Mouse (Mus musculus) neural tube, embryonic 11.5 days (tissue): ENCODE results near the gene Gpr35. TPM values are rescaled to one million over a fixed set of nuclear protein-coding genes. Genes with fewer than 3 reads are reported as not detected.

Experiments
- ATAC-seq: fragments of 200-750 bp; cut with Nextera tagmentation; 2 replicates; pipeline ENCODE4 v1.8.0; 2017; ENCODE audit warnings: moderate number of reproducible peaks, mild to moderate bottlenecking, moderate TSS enrichment, moderate library complexity; ENCODE audit not compliant: insufficient read depth, low FRiP score, low TSS enrichment
- DNase-seq: peaks from one replicate; pipeline ENCODE4 v3.0.0-alpha.2; 2015; ENCODE audit warnings: low spot score
- H3K27ac ChIP-seq: fragments of 300-500 bp; sonication (generic); 2 replicates; pipeline ENCODE4 v1.5.1; 2014; ENCODE audit warnings: low read depth, mild to moderate bottlenecking, low read length
- H3K27me3 ChIP-seq: fragments of 300-500 bp; sonication (generic); 2 replicates; pipeline ENCODE4 v1.6.1; 2014; ENCODE audit warnings: mild to moderate bottlenecking, low read length, mixed read lengths; ENCODE audit not compliant: control insufficient read depth, insufficient read depth
- H3K36me3 ChIP-seq: fragments of 300-500 bp; sonication (generic); 2 replicates; pipeline ENCODE4 v1.6.1; 2014; ENCODE audit warnings: mild to moderate bottlenecking, low read length, moderate library complexity, mixed read lengths; ENCODE audit not compliant: control insufficient read depth, insufficient read depth
- H3K4me1 ChIP-seq: fragments of 300-500 bp; sonication (generic); 2 replicates; pipeline ENCODE4 v1.6.1; 2014; ENCODE audit warnings: low read length, mixed read lengths; ENCODE audit not compliant: control insufficient read depth, insufficient read depth
- H3K4me2 ChIP-seq: fragments of 300-500 bp; sonication (generic); 2 replicates; pipeline ENCODE4 v1.6.1; 2014; ENCODE audit warnings: low read depth, mild to moderate bottlenecking, moderate library complexity
- H3K4me3 ChIP-seq: fragments of 300-500 bp; sonication (generic); 2 replicates; pipeline ENCODE4 v1.5.1; 2014; ENCODE audit warnings: low read depth, low read length
- H3K9ac ChIP-seq: fragments of 300-500 bp; sonication (generic); 2 replicates; pipeline ENCODE4 v1.6.1; 2014; ENCODE audit warnings: mild to moderate bottlenecking, low read length
- H3K9me3 ChIP-seq: fragments of 300-500 bp; sonication (generic); 2 replicates; pipeline ENCODE4 v1.6.1; 2016; ENCODE audit warnings: low read length; ENCODE audit not compliant: control insufficient read depth
- WGBS: fragments of 180-500 bp; shearing (Covaris S2); extraction: QIAGEN DNeasy Blood & Tissue Kit; methylation state at CpG from one replicate; pipeline ENCODE4 v1.1.7; 2014; 5-methylcytosine and 5-hydroxymethylcytosine counted together
- polyA plus RNA-seq: library from polyadenylated mRNA; unstranded; fragments of >200 nt; fragmentation: Nextera tagmentation; extraction: Ambion mirVana; gene quantifications from 2 replicates; pipeline ENCODE4 v1.2.1, GENCODE M21; 2014

The Gpr35 gene
- polyA plus RNA-seq, 1 experiment from 2014 or later, result 0.13 TPM

DNA sequence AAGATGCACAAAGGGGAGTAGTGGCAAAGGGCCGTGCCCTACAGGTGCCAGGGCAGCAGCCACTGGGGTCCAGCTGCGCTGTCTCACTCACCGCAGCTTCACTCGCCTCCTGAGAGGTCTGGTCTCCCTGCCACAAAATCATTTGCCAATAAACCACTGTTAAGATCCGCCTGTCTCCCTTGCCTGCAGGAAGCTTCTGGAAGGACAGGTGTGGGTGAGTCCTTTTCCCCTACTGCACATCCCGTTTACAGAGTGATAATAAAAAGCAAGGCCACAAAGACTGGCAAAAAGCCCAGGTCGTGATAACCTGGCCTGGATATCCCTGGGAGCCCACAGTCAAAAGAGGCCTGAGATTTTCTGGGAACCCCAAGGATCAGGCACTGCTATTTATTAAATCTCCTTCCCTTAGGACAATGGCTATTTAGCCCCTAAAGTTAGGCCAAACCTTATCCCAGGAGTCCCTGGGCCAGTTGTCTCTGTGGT lies 61.5 kb downstream of the Gpr35 start:
- no peak for DNase-seq
- Histone ChIP-seq H3K4me3 (no peak overlapping the region), H3K36me3 (no peaks in the 10 kb centered on the region), H3K9ac (no peak overlapping the region), H3K27ac (no peak overlapping the region), H3K27me3 (no peaks in the 10 kb centered on the region), H3K9me3 (no peaks in the 10 kb centered on the region), H3K4me1 (no peaks in the 10 kb centered on the region), H3K4me2 (no peak overlapping the region)
- WGBS, result 82% methylated on average over 7 of the region's 7 CpGs
- no peak for ATAC-seq

DNA sequence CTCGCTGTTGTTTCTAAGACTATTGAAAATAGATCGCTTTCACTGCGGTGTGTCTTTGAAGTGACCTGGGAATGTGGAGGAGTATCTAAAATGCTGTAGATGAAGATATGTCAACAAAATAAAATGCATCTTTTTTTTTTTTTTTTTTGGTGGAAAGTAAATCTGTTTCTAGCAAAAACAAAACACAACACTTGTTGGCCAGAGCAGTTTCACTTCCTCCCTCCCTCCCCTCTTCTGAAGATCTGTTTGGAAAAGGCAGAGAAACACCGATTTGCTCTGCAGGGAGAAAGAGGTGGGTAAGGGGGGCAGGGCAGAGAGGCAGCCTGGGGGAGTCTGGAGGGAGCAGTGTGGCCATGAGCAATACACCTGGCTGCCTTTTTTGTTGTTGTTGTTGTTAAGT lies 62.7 kb downstream of the Gpr35 start:
- Histone ChIP-seq H3K27me3 (no peaks in the 10 kb centered on the region), H3K36me3 (no peaks in the 10 kb centered on the region), H3K27ac (no peak overlapping the region), H3K4me1 (no peaks in the 10 kb centered on the region), H3K9me3 (no peaks in the 10 kb centered on the region), H3K4me3 (no peak overlapping the region), H3K4me2 (no peak overlapping the region), H3K9ac (no peak overlapping the region)
- ATAC-seq (no peak), DNase-seq (no peak)
- 82% methylated on average over 4 of the region's 4 CpGs for WGBS

DNA sequence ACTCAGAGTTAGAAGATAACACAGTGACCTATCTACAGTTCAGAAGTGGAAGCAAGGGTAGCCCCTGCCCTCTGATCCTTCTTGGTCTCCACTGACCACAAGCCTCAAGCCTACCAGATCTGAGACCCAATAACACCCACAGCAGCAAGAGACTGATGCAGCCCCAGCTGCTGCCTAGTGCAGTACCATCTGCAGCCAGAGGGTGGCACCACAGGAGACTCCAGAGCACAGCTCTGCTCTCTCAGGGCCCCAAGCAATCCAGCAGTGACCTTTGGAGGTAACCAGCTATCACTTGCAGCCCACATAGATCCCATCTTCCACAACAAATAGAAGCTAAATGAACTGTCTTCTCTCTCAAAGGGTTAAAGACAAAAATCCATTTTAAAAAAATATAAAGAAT lies 63.8 kb downstream of the Gpr35 start:
- H3K9me3 ChIP-seq, result no peaks in the 10 kb centered on the region
- H3K4me3 ChIP-seq, result no peak overlapping the region
- no peaks in the 10 kb centered on the region for H3K27me3 ChIP-seq
- no peaks in the 10 kb centered on the region for H3K4me1 ChIP-seq
- DNase-seq, result peak; percentile 78
- no peaks in the 10 kb centered on the region; the same call in 1 of the 2 replicates for H3K36me3 ChIP-seq
- ATAC-seq, result no peak
- no peak overlapping the region for H3K9ac ChIP-seq
- H3K4me2 ChIP-seq, result no peak overlapping the region
- no peak overlapping the region for H3K27ac ChIP-seq

DNA sequence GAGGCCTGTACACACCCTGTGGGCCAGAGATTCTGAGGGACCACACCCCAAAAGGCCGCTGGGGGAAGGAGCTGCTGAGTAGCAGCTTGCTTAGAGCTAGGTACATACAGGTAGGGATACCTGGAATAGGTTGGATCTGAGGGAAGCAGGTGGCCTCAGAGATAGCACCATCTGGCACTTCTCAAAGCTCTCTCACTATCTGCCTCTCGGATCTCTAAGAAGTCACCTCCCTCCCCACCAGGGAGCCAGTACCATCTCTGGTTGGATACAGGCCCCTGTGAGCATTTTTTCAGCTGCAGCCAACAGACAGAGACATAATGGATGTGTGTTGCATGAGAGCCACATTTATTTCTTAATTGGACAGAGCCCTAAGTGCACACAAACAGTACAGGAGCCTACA lies 64.5 kb downstream of the Gpr35 start:
- no peak overlapping the region for H3K4me2 ChIP-seq
- H3K27ac ChIP-seq, result no peak overlapping the region
- H3K4me1 ChIP-seq, result no peaks in the 10 kb centered on the region
- 55% methylated on average over 2 of the region's 2 CpGs for WGBS
- no peak overlapping the region for H3K4me3 ChIP-seq
- no peaks in the 10 kb centered on the region for H3K9me3 ChIP-seq
- ATAC-seq (no peak), DNase-seq (no peak)
- H3K36me3 ChIP-seq, result no peaks in the 10 kb centered on the region; the same call in 1 of the 2 replicates
- no peaks in the 10 kb centered on the region for H3K27me3 ChIP-seq
- no peak overlapping the region for H3K9ac ChIP-seq

DNA sequence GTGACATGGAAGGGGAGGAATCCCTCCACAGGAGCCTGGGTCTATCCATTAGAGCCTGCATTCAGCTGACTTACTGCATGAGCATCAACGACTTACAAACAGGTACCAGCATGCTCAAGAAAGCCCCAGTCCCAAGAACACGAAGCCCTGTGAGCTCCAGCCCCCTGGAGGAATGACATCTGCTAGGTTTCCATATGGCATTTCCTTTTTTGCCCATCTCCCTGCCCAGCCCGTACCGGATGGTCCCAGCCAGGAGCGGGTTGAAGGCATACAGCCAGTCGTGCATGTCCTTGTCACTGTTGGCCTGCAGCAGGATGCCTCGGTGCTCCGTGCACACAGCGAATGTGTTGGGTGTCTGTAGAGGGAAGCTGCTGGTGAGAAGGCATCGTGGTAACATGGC lies 68.1 kb downstream of the Gpr35 start:
- Histone ChIP-seq H3K27ac (no peak overlapping the region), H3K9me3 (no peaks in the 10 kb centered on the region), H3K4me1 (no peaks in the 10 kb centered on the region), H3K27me3 (no peaks in the 10 kb centered on the region), H3K4me2 (no peak overlapping the region), H3K4me3 (no peak overlapping the region), H3K9ac (no peak overlapping the region), H3K36me3 (no peaks in the 10 kb centered on the region; the same call in 1 of the 2 replicates)
- DNase-seq, result no peak
- ATAC-seq, result no peak
- WGBS, result 89% methylated on average over 10 of the region's 10 CpGs

DNA sequence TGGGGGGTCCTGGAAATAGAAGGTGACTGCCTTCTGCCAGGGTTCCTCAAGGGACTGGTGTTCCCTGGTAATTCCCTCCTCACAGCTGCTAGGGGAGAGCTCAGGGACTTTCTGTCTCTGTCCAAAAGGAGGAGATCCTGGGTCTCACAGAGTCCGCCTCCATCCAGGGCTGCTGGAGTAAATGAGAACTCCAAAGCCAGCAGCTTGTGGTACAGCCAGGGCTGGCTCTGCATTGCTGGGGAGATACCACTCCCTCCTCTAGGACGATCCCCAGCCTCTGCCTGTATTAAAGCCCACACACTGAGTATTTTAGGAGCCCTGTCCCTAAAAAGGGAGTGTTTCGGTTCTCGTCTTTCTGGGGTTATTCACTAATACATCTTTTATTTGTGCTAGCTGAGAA lies 69.9 kb downstream of the Gpr35 start:
- Histone ChIP-seq H3K27ac (no peak overlapping the region), H3K4me2 (no peak overlapping the region), H3K4me3 (no peak overlapping the region), H3K9me3 (no peaks in the 10 kb centered on the region), H3K9ac (no peak overlapping the region), H3K4me1 (no peaks in the 10 kb centered on the region), H3K36me3 (no peaks in the 10 kb centered on the region; the same call in 1 of the 2 replicates), H3K27me3 (no peaks in the 10 kb centered on the region)
- WGBS, result 86% methylated on average over 4 of the region's 4 CpGs
- DNase-seq (no peak), ATAC-seq (no peak)

DNA sequence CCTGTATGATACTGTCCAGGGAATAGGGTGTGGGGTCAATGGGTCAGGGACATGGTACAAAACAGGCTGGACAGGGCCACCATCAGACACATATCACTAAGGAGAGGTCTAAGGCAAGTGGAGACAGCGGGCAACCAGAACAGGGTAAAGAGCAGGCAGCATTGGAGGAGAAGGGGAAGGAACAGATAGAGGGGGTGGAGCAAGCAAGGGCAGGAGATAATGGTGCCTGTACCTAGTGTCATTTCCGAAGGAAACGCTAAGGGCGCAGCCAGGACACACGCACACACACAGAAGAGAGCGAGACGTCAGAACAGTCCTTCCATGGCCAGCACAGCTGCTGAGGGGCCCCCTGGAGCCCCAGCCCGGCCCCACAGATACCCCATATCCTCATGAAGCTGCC lies 75.9 kb downstream of the Gpr35 start:
- no peaks in the 10 kb centered on the region for H3K4me1 ChIP-seq
- no peaks in the 10 kb centered on the region for H3K27me3 ChIP-seq
- H3K27ac ChIP-seq, result no peak overlapping the region
- no peak for ATAC-seq
- H3K9ac ChIP-seq, result no peak overlapping the region
- H3K4me2 ChIP-seq, result no peak overlapping the region
- no peak overlapping the region for H3K4me3 ChIP-seq
- no peak for DNase-seq
- H3K9me3 ChIP-seq, result no peaks in the 10 kb centered on the region
- no peaks in the 10 kb centered on the region for H3K36me3 ChIP-seq
- 91% methylated on average over 8 of the region's 8 CpGs for WGBS

DNA sequence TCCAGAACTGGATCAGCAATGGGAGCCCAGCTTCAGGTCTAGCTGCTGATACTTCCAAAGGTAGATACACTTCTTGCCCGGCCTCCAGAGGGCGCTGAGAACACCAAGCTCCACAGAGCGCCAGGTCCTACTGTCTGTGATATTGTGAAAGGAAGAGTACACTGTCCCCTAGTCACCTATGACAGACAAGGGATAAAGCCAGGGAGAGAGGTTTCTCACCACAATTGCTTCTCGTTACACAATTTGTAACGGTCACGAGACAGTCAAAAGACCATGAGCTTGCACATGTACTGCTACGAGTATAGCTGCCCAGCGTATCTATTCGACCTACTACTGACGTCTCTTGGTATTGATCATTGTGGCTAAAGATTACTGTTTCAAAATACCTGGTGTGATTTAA lies 78.7 kb downstream of the Gpr35 start:
- no peak overlapping the region for H3K9ac ChIP-seq
- ATAC-seq (no peak), DNase-seq (no peak)
- H3K4me2 ChIP-seq, result no peak overlapping the region
- no peak overlapping the region for H3K4me3 ChIP-seq
- no peaks in the 10 kb centered on the region for H3K27me3 ChIP-seq
- no peak overlapping the region for H3K27ac ChIP-seq
- no peaks in the 10 kb centered on the region for H3K36me3 ChIP-seq
- 92% methylated on average over 10 of the region's 10 CpGs for WGBS
- H3K4me1 ChIP-seq, result no peaks in the 10 kb centered on the region
- H3K9me3 ChIP-seq, result no peaks in the 10 kb centered on the region

DNA sequence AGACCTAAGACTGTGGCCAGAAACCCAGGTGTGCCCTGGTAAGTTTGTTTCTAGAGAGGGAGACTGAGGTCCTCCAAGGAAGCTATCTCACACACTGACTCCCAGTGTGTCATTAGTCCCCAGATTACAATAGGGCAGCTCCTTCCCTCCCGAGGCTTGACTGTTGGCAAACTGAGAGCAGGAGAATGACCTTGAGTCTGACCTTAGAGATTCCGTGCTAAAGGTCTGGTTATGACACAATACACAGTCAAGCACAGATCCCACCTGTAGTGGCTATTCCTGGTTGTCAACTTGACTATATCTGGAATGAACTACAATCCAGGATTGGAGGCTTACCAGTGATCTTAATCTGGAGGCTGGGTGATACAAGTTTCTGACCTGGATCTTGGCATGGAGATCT lies 79.4 kb downstream of the Gpr35 start:
- DNase-seq (no peak), ATAC-seq (no peak)
- no peaks in the 10 kb centered on the region for H3K27me3 ChIP-seq
- H3K36me3 ChIP-seq, result no peaks in the 10 kb centered on the region
- WGBS, result 83% methylated on average over 2 of the region's 2 CpGs
- H3K9me3 ChIP-seq, result no peaks in the 10 kb centered on the region
- H3K9ac ChIP-seq, result no peak overlapping the region
- H3K27ac ChIP-seq, result no peak overlapping the region
- no peak overlapping the region for H3K4me2 ChIP-seq
- H3K4me3 ChIP-seq, result no peak overlapping the region
- no peaks in the 10 kb centered on the region for H3K4me1 ChIP-seq
